Mouse (Mus musculus): ENCODE measurements around the gene Cyp2c68. TPM values are rescaled to one million over a fixed set of nuclear protein-coding genes. Genes with fewer than 3 reads are reported as not detected.

Cyp2c68 gene
- polyA plus RNA-seq (2015; fragmentation: Illumina TruSeq; extraction: RNeasy Lipid Tissue Mini Kit (QIAGEN cat#74804); ENCODE audit: insufficient read depth, low replicate concordance) = not detected

GRCm38 (mm10) chr19:39740920-39741319 lies at the start of gene Cyp2c68:
Gene Cyp2c68, minus strand, starts transcription at chr19:39741054.

GRCm38 (mm10) chr19:39648938-39649337 lies 91.9 kb downstream of the Cyp2c68 start, which contains the start of gene Cyp2c67:
Gene Cyp2c67, minus strand, starts transcription at chr19:39649051.

Other genes with a start within 250 kb of the Cyp2c68 start
- not detected for gene Cyp2c39, start 230.2 kb downstream of the Cyp2c68 start, polyA plus RNA-seq (2015; fragmentation: Illumina TruSeq; extraction: RNeasy Lipid Tissue Mini Kit (QIAGEN cat#74804); ENCODE audit: insufficient read depth, low replicate concordance)
- not detected for gene Cyp2c67, start 92.0 kb downstream of the Cyp2c68 start, polyA plus RNA-seq (2015; fragmentation: Illumina TruSeq; extraction: RNeasy Lipid Tissue Mini Kit (QIAGEN cat#74804); ENCODE audit: insufficient read depth, low replicate concordance)
- gene Cyp2c40, start 71.8 kb upstream of the Cyp2c68 start, polyA plus RNA-seq (2015; fragmentation: Illumina TruSeq; extraction: RNeasy Lipid Tissue Mini Kit (QIAGEN cat#74804); ENCODE audit: insufficient read depth, low replicate concordance) = not detected
- gene Cyp2c69, start 145.7 kb upstream of the Cyp2c68 start, polyA plus RNA-seq (2015; fragmentation: Illumina TruSeq; extraction: RNeasy Lipid Tissue Mini Kit (QIAGEN cat#74804); ENCODE audit: insufficient read depth, low replicate concordance) = not detected

Data from spleen, adult 10 weeks (tissue).